Mouse (Mus musculus) erythroblast, adult 5-6 weeks (primary cell): ENCODE results near the gene Top1. TPM values are rescaled to one million over a fixed set of nuclear protein-coding genes. Genes with fewer than 3 reads are reported as not detected.
"Not testable (repeated sequence)": the region's sequence is repeated elsewhere in the genome, so short reads cannot be mapped to it uniquely, and the experiment has no call there.

Source experiments
- ATAC-seq: replicated peaks from 2 replicates; pipeline ENCODE4 v1.8.0; 2016; ENCODE audit warnings: moderate number of reproducible peaks, mild to moderate bottlenecking, moderate TSS enrichment, inconsistent platforms; ENCODE audit not compliant: poor library complexity, low FRiP score, severe bottlenecking
- total RNA-seq, 2 experiments: library from RNA; stranded (forward) in 1 of 2; stranded (reverse) in 1 of 2; fragments of 150-400 nt in 1 of 2; fragments of 200-764, 138-1000 nt in 1 of 2; gene quantifications; 2 replicates each; pipeline versions ENCODE4 v1.2.3 to v1.2.4; 2015 to 2017; ENCODE audit warnings: low replicate concordance in 2 of 2

Gene Top1
- total RNA-seq, 2 experiments from 2014 or later, result 146 to 336 TPM

- peak; percentile 46; the same call in 1 of the 2 replicates for ATAC-seq
These were observed 16.8 kb upstream of the Top1 start for GRCm38 (mm10) chr2:160628666-160629527.

GRCm38 (mm10) chr2:160629528-160629830, 16.2 kb upstream of the Top1 start:
- no peak for ATAC-seq

GRCm38 (mm10) chr2:160630872-160631597, 14.7 kb upstream of the Top1 start:
- ATAC-seq, result no peak

- ATAC-seq, result 0 out of 2 replicates have a peak, but pooled peaks have one; percentile 47
These were observed 5.6 kb upstream of the Top1 start for GRCm38 (mm10) chr2:160639911-160640717.

- ATAC-seq, result no peak
These were observed 4.5 kb upstream of the Top1 start for GRCm38 (mm10) chr2:160641176-160641575.

GRCm38 (mm10) chr2:160646144-160646844, 606 bp downstream of the Top1 start:
- ATAC-seq, result 0 out of 2 replicates have a peak, but pooled peaks have one; percentile 37

- peak; percentile 34; the same call in 1 of the 2 replicates for ATAC-seq
These were observed 1.1 kb downstream of the Top1 start for GRCm38 (mm10) chr2:160646845-160647178.

- ATAC-seq, result no peak
These were observed 2.4 kb downstream of the Top1 start for GRCm38 (mm10) chr2:160648097-160648496.

GRCm38 (mm10) chr2:160649072-160649471, 3.4 kb downstream of the Top1 start:
- ATAC-seq, result no peak

GRCm38 (mm10) chr2:160651165-160651564, 5.5 kb downstream of the Top1 start:
- no peak; the same call in 1 of the 2 replicates for ATAC-seq

GRCm38 (mm10) chr2:160653218-160653617, 7.5 kb downstream of the Top1 start:
- ATAC-seq, result no peak

GRCm38 (mm10) chr2:160655561-160655960, 9.9 kb downstream of the Top1 start:
- no peak for ATAC-seq

GRCm38 (mm10) chr2:160656234-160656633, 10.5 kb downstream of the Top1 start:
- ATAC-seq, result no peak

GRCm38 (mm10) chr2:160657801-160658442, 12.2 kb downstream of the Top1 start:
- peak; percentile 93 for ATAC-seq

GRCm38 (mm10) chr2:160658811-160659210, 13.1 kb downstream of the Top1 start:
- ATAC-seq, result 0 out of 2 replicates have a peak, but pooled peaks have one; percentile 30

GRCm38 (mm10) chr2:160664421-160664820, 18.7 kb downstream of the Top1 start:
- no peak for ATAC-seq

- ATAC-seq, result not testable (repeated sequence)
These were observed 19.3 kb downstream of the Top1 start for GRCm38 (mm10) chr2:160664986-160665385.

GRCm38 (mm10) chr2:160667259-160667658, 21.6 kb downstream of the Top1 start:
- no peak for ATAC-seq

GRCm38 (mm10) chr2:160700271-160700670, 54.6 kb downstream of the Top1 start:
- no peak for ATAC-seq
